ENCODE assay signal across 10 mouse cellular contexts in the genomic region with DNA sequence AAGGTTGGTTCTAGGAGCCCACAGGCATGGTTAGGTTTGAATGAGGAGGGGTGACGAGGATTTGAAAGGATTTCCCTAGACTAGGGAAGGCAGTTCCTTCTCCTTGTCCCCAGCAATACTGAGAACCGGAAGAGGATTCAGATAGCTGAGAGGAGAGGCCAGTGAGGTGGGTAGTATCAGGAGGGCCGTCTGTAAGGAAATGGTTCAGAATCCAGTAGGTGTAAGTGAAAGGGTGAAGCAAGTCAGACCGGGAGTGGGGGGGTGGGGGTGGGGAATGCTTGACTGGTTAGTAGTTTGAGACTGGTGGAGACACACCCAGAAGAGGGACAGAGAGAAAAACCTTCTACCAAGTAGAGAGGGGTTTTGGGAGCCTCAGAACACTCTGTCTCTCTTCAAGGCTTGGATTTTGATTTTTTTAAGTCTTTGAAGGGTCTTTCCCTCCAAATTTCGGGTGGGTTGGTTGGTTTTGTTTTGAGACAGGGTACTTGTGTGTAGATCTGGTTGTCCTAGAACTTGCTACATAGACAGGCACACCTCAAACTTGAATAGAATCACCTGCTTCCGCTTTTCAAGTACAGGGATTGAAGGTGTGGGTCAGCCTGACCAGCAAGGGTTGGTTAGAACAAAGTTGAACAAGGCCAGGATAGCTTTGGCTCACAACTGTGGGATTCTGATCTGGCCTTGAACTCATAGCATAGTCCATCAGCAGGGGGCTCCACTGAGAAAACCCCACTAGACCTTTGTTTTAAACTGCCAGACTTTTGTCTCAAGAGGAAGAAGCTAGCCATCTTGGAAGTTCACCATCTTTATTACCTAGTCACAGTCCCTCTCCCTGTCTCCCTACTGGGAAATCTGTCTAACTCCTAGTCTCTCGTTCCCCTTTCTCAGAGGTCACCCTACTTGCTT. TPM values are rescaled to one million over a fixed set of nuclear protein-coding genes. Genes with fewer than 3 reads are reported as not detected.
DNase-seq lines count a peak whose midpoint lies in the region; ATAC-seq and TF ChIP-seq lines count a peak whose summit lies in the region.
"Had no signal": no experiment of that assay in that cellular context is flagged by ENCODE, and none has a peak within 500 bp of the region (broad histone marks: within the 10 kb centered on the region; RNA-seq: fewer than 3 reads in every experiment).

No protein-coding gene starts in this region.

- no peaks in the 10 kb centered on the region; the same call in 1 of the 2 replicates for H3K4me1 ChIP-seq in heart, adult 2 months (ENCODE audit: control insufficient read depth, insufficient read depth, low read length)
- H3K4me1 ChIP-seq in bone marrow macrophage, adult 2 months (ENCODE audit: control insufficient read depth, insufficient read depth, low read length): peaks cover 19% of the 10 kb centered on the region
- H3K4me1 ChIP-seq in megakaryocyte, embryonic 14.5 days: peaks cover 42% of the 10 kb centered on the region
- H3K4me1 ChIP-seq in forebrain, embryonic 16.5 days (replicated peaks; ENCODE audit: control insufficient read depth, insufficient read depth, low read length): peaks cover 8% of the 10 kb centered on the region
- H3K4me1 ChIP-seq in cerebellum, adult 2 months (ENCODE audit: control insufficient read depth, insufficient read depth, low read length): 0 out of 2 replicates have a peak, but pooled peaks cover 3% of the 10 kb centered on the region

- no peak for ATAC-seq in forebrain, embryonic 16.5 days
- ATAC-seq: forebrain, embryonic 14.5 days; midbrain, embryonic 15.5 days had no signal

- H3K27ac ChIP-seq in heart, adult 2 months: no peak overlapping the region
- H3K27ac ChIP-seq in bone marrow macrophage, adult 2 months (ENCODE audit: insufficient read depth, low read depth, low read length): 0 out of 2 replicates have a peak overlapping the region, but pooled peaks have one; percentile 10
- no peak overlapping the region for H3K27ac ChIP-seq in forebrain, embryonic 16.5 days (ENCODE audit: low read length)
- H3K27ac ChIP-seq in cerebellum, adult 2 months (ENCODE audit: insufficient read depth, low read length): no peak overlapping the region
- H3K27ac ChIP-seq: midbrain, embryonic 15.5 days had no signal

- TF ChIP-seq EP300 in heart, adult 2 months (IDR thresholded peaks at IDR 0.05; ENCODE audit: insufficient read depth, low read depth, low read length): no peak

- H3K4me2 ChIP-seq in forebrain, embryonic 16.5 days (ENCODE audit: low read length): no peak overlapping the region
- H3K4me2 ChIP-seq: midbrain, embryonic 15.5 days had no signal

- intact Hi-C loops in heart, adult 2 months (cut with DNase I): no loop called here

- WGBS in heart, adult 2 months: 57% methylated on average over 7 of the region's 7 CpGs
- 75% methylated on average over 7 of the region's 7 CpGs for WGBS in forebrain, embryonic 16.5 days
- WGBS in cerebellum, adult 2 months: 85% methylated on average over 7 of the region's 7 CpGs

- no peak for TF ChIP-seq POLR2A in heart, adult 2 months (IDR thresholded peaks at IDR 0.05; ENCODE audit: insufficient read depth, low read depth, low read length)
- TF ChIP-seq POLR2A in bone marrow macrophage, adult 2 months (IDR thresholded peaks at IDR 0.05; ENCODE audit: borderline replicate concordance, low read depth, low read length): no peak
- TF ChIP-seq POLR2A in cerebellum, adult 2 months (IDR thresholded peaks at IDR 0.05; ENCODE audit: borderline replicate concordance, insufficient read depth, low read length): no peak

- H3K9me3 ChIP-seq in megakaryocyte, embryonic 14.5 days: no peaks in the 10 kb centered on the region
- H3K9me3 ChIP-seq in forebrain, embryonic 16.5 days (ENCODE audit: control insufficient read depth, low read length): no peaks in the 10 kb centered on the region
- H3K9me3 ChIP-seq: midbrain, embryonic 15.5 days had no signal

- H3K9ac ChIP-seq in heart, adult 2 months (ENCODE audit: low read depth, low read length): no peak overlapping the region
- no peak overlapping the region for H3K9ac ChIP-seq in forebrain, embryonic 16.5 days (replicated peaks; ENCODE audit: low read depth, low read length)
- H3K9ac ChIP-seq: midbrain, embryonic 15.5 days had no signal

- H3K36me3 ChIP-seq in heart, adult 2 months (ENCODE audit: control insufficient read depth, insufficient read depth, low read length): no peaks in the 10 kb centered on the region
- peaks cover 26% of the 10 kb centered on the region for H3K36me3 ChIP-seq in megakaryocyte, embryonic 14.5 days (replicated peaks; ENCODE audit: low read length)
- no peaks in the 10 kb centered on the region for H3K36me3 ChIP-seq in forebrain, embryonic 16.5 days (ENCODE audit: control insufficient read depth, insufficient read depth)
- H3K36me3 ChIP-seq: midbrain, embryonic 15.5 days had no signal

- no peaks in the 10 kb centered on the region for H3K79me2 ChIP-seq in heart, adult 2 months (replicated peaks; ENCODE audit: control insufficient read depth, insufficient read depth, low read length)

- DNase-seq in heart, adult 2 months: no peak
- no peak for DNase-seq in heart, adult 9 months (ENCODE audit: low spot score in 2 of 2)
- peak; percentile 69 for DNase-seq in 416B (ENCODE audit: low read depth)
- no peak for DNase-seq in right cerebral cortex, adult 2 months (ENCODE audit: low spot score in 2 of 2)
- DNase-seq in cerebellum, adult 2 months: no peak

- H3K27me3 ChIP-seq in heart, adult 2 months (ENCODE audit: control insufficient read depth, insufficient read depth, low read length): no peaks in the 10 kb centered on the region
- no peaks in the 10 kb centered on the region for H3K27me3 ChIP-seq in megakaryocyte, embryonic 14.5 days (replicated peaks)
- H3K27me3 ChIP-seq in forebrain, embryonic 16.5 days (replicated peaks; ENCODE audit: control insufficient read depth, insufficient read depth, low read length): peaks cover 3% of the 10 kb centered on the region; the same call in 1 of the 2 replicates
- no peaks in the 10 kb centered on the region for H3K27me3 ChIP-seq in cerebellum, adult 2 months (ENCODE audit: control insufficient read depth, insufficient read depth, low read length)

- peak; percentile 39 for TF ChIP-seq CTCF in heart, adult 2 months (IDR thresholded peaks at IDR 0.05)
- TF ChIP-seq CTCF in bone marrow macrophage, adult 2 months (IDR thresholded peaks at IDR 0.05; ENCODE audit: low read depth, low read length): no peak
- TF ChIP-seq CTCF in cerebellum, adult 2 months (IDR thresholded peaks at IDR 0.05; ENCODE audit: borderline replicate concordance, insufficient read depth, low read depth, low read length): no peak

- no peak overlapping the region for H3K4me3 ChIP-seq in heart, adult 2 months
- H3K4me3 ChIP-seq in bone marrow macrophage, adult 2 months (ENCODE audit: insufficient read depth, low read length): peak overlapping the region; percentile 77
- peak overlapping the region; percentile 89 for H3K4me3 ChIP-seq in megakaryocyte, embryonic 14.5 days (replicated peaks)
- H3K4me3 ChIP-seq in forebrain, embryonic 16.5 days (replicated peaks; ENCODE audit: low read length): no peak overlapping the region
- no peak overlapping the region for H3K4me3 ChIP-seq in cerebellum, adult 2 months (replicated peaks; ENCODE audit: insufficient read depth, low read depth, low read length)
- H3K4me3 ChIP-seq: midbrain, embryonic 15.5 days had no signal

RNA-seq across cellular contexts. Expression of a gene that starts 17.3 kb away (rescaled TPM):
- total RNA-seq in heart, adult 2 months (2021): under 1 TPM; 0.25 to 0.70 TPM
- 1.5 and 4.4 TPM in 2 replicates for polyA plus RNA-seq in heart, adult 2 months (2012; rRNA removed)
- polyA plus RNA-seq in bone marrow macrophage, adult 2 months (2012; ENCODE audit: insufficient read depth, insufficient read length, missing spikeins): 42.2 and 43.2 TPM in 2 replicates
- polyA plus RNA-seq in megakaryocyte, embryonic 14.5 days (2012; ENCODE audit: insufficient read depth, low replicate concordance): 28.3 and 47.0 TPM in 2 replicates
- 0.57 and 1.1 TPM in 2 replicates for polyA plus RNA-seq in forebrain, embryonic 16.5 days (2015; fragmentation: Nextera tagmentation; extraction: Ambion mirVana)
- polyA plus RNA-seq in cerebellum, adult 2 months (2012; rRNA removed): 1.4 TPM in 2 replicates

RNA-seq across cellular contexts. Expression of a gene that starts 31.0 kb away (rescaled TPM):
- 10 to 100 TPM; 21.7 to 27.1 TPM for total RNA-seq in heart, adult 2 months (2021)
- polyA plus RNA-seq in heart, adult 2 months (2012; rRNA removed): 22.6 and 26.7 TPM in 2 replicates
- 23.5 and 28.1 TPM in 2 replicates for polyA plus RNA-seq in bone marrow macrophage, adult 2 months (2012; ENCODE audit: insufficient read depth, insufficient read length, missing spikeins)
- polyA plus RNA-seq in megakaryocyte, embryonic 14.5 days (2012; ENCODE audit: insufficient read depth, low replicate concordance): 6.4 and 11.4 TPM in 2 replicates
- 479 and 501 TPM in 2 replicates for polyA plus RNA-seq in forebrain, embryonic 16.5 days (2015; fragmentation: Nextera tagmentation; extraction: Ambion mirVana)
- 142 and 148 TPM in 2 replicates for polyA plus RNA-seq in cerebellum, adult 2 months (2012; rRNA removed)

Comparison
In these comparisons a context has a peak if more than half of its experiments do, and no peak if none do; other contexts are left out.
1. H3K4me3 ChIP-seq: peak in bone marrow macrophage, adult 2 months (single experiment) and megakaryocyte, embryonic 14.5 days (single experiment); none in heart, adult 2 months (single experiment), forebrain, embryonic 16.5 days (single experiment) and cerebellum, adult 2 months (single experiment).